Mouse (Mus musculus) embryo, embryonic 10.5 days (tissue): ENCODE data around the gene Cyp4a29.
A peak's percentile ranks its signal among the peaks of the same experiment; 100 is the strongest.
"Not testable (repeated sequence)": the region's sequence is repeated elsewhere in the genome, so short reads cannot be mapped to it uniquely, and the experiment has no call there.

Source experiments
- DNase-seq: peaks from one replicate; pipeline ENCODE4 v3.0.0-alpha.2; 2015; ENCODE audit warnings: low spot score

Gene Cyp4a29

GRCm38 (mm10) chr4:115241784-115242183 lies at the start of gene Cyp4a29:
TSS of gene Cyp4a29 (plus strand) at chr4:115242084.
- DNase-seq = no peak

GRCm38 (mm10) chr4:115232901-115233300 lies 9.0 kb upstream of the Cyp4a29 start:
- not testable (repeated sequence) for DNase-seq

GRCm38 (mm10) chr4:115236462-115237096 lies 5.3 kb upstream of the Cyp4a29 start:
- no peak for DNase-seq

GRCm38 (mm10) chr4:115264687-115265569 lies 23.0 kb downstream of the Cyp4a29 start:
- DNase-seq = not testable (repeated sequence)

GRCm38 (mm10) chr4:115278215-115278982 lies 36.5 kb downstream of the Cyp4a29 start:
- DNase-seq = not testable (repeated sequence)

GRCm38 (mm10) chr4:115280342-115280741 lies 38.5 kb downstream of the Cyp4a29 start:
- DNase-seq = peak; percentile 5

- peak; percentile 8 for DNase-seq
Observed at GRCm38 (mm10) chr4:115280779-115281178, 38.9 kb downstream of the Cyp4a29 start.

- peak; percentile 59 for DNase-seq
Observed at GRCm38 (mm10) chr4:115281231-115281767, 39.4 kb downstream of the Cyp4a29 start.

- not testable (repeated sequence) for DNase-seq
Observed at GRCm38 (mm10) chr4:115298746-115299145, 56.9 kb downstream of the Cyp4a29 start, which contains the start of gene Cyp4a12a. TSS of gene Cyp4a12a (plus strand) at chr4:115299046.
